Mouse (Mus musculus): ENCODE results near the gene Pcp4l1.

Pcp4l1 gene

GRCm38 (mm10) chr1:171137486-171138155 lies 58.4 kb downstream of the Pcp4l1 start:
- ChIA-PET POLR2A (interaction anchor here (0.5 to 2.4 kb wide), 37 partner anchors 8 to 1239 kb away, joined by 3 to 18 read pairs (median 3); partner anchors contain the start of genes B4galt3 (in 1 of the 4), Cfap126 (in 1 of the 4), Ndufs2 (in 1 of the 4) and Pigm (in 1 of the 4)), CTCF (interaction anchor here in 2 of 4 experiments (0.5 to 1.2 kb wide), 8 partner anchors 8 to 1024 kb away, joined by 3 to 9 read pairs (median 4); no protein-coding TSS in a partner anchor)

- ChIA-PET POLR2A (interaction anchor here in 2 of 4 experiments (1.2 to 2.4 kb wide), 6 partner anchors 9 to 12 kb away, joined by 3 to 11 read pairs (median 6); no protein-coding TSS in a partner anchor), CTCF (interaction anchor here in 1 of 4 experiments (0.7 kb wide), 1 partner anchor 84 kb away, joined by 4 read pairs; no protein-coding TSS in a partner anchor)
These were observed 60.5 kb downstream of the Pcp4l1 start for GRCm38 (mm10) chr1:171135600-171135999.

- ChIA-PET CTCF (interaction anchor here in 1 of 4 experiments (0.9 to 1.1 kb wide), 2 partner anchors 97 to 150 kb away, joined by 4 read pairs; partner anchors contain the start of gene Ppox), POLR2A (interaction anchor here in 3 of 4 experiments (0.6 to 1.1 kb wide), 5 partner anchors 10 to 434 kb away, joined by 3 to 6 read pairs (median 3); no protein-coding TSS in a partner anchor)
These were observed 65.1 kb downstream of the Pcp4l1 start for GRCm38 (mm10) chr1:171130971-171131370.

GRCm38 (mm10) chr1:171129251-171129650 lies 66.8 kb downstream of the Pcp4l1 start:
- CTCF ChIA-PET, result interaction anchor here in 3 of 4 experiments (0.6 to 2.5 kb wide), 5 partner anchors 9 to 346 kb away, joined by 3 to 10 read pairs (median 4); no protein-coding TSS in a partner anchor

GRCm38 (mm10) chr1:171124398-171124797 lies 71.7 kb downstream of the Pcp4l1 start:
- POLR2A ChIA-PET, result interaction anchor here in 2 of 4 experiments (0.6 to 2.1 kb wide), 10 partner anchors 8 to 73 kb away, joined by 3 to 6 read pairs (median 4); partner anchors contain the start of genes Cfap126 (in 1 of the 2) and Pcp4l1 (in 1 of the 2)
- CTCF ChIA-PET, result interaction anchor here in 3 of 4 experiments (0.6 to 1.4 kb wide), 4 partner anchors 96 to 306 kb away, joined by 3 to 4 read pairs (median 3); no protein-coding TSS in a partner anchor

More at GRCm38 (mm10) chr1:171129251-171129650, 66.8 kb downstream of the Pcp4l1 start:
- POLR2A ChIA-PET, result interaction anchor here in 3 of 4 experiments (0.7 to 2.9 kb wide), 14 partner anchors 8 to 373 kb away, joined by 3 to 13 read pairs (median 3); partner anchors contain the start of gene B4galt3 (in 1 of the 3)
